Mouse (Mus musculus): Measurements from ENCODE around the gene AI413582. TPM values are rescaled to one million over a fixed set of nuclear protein-coding genes. Genes with fewer than 3 reads are reported as not detected.

Gene AI413582
- total RNA-seq (2023) = 10 to 100 TPM; 45.9 to 54.8 TPM

GRCm38 (mm10) chr17:27565163-27565941 lies at the start of gene AI413582:
TSS of gene AI413582 (minus strand) at chr17:27565756.

GRCm38 (mm10) chr17:27556315-27557011 lies 9.1 kb downstream of the AI413582 start, which contains the start of gene Hmga1:
TSS of gene Hmga1 (plus strand) at chr17:27556497.

GRCm38 (mm10) chr17:27521303-27521702 lies 44.3 kb downstream of the AI413582 start, which contains the start of gene Grm4:
TSS of gene Grm4 (minus strand) at chr17:27521403.

Other genes starting within 250 kb of the AI413582 start
- gene Grm4, start 44.4 kb downstream of the AI413582 start, total RNA-seq (2023) = not detected
- gene Hmga1, start 9.3 kb downstream of the AI413582 start, total RNA-seq (2023) = 10 to 100 TPM; 70.2 to 73.2 TPM
- 100 to 1,000 TPM in 1 of 2 experiments, 10 to 100 TPM in 1; 92.9 to 100 TPM for gene Nudt3, start 57.7 kb upstream of the AI413582 start, total RNA-seq (2023)
- gene RPS10-NUDT3, start 69.5 kb upstream of the AI413582 start, total RNA-seq (2023) = not detected
- gene Rps10, start 70.9 kb upstream of the AI413582 start, total RNA-seq (2023) = 1,000 to 10,000 TPM; 2,013 to 2,119 TPM
- 10 to 100 TPM; 13.1 to 23.7 TPM for gene Pacsin1, start 89.8 kb upstream of the AI413582 start, total RNA-seq (2023)
- under 1 TPM in 1 of 2 experiments, not detected in 1; 0.41 TPM for gene Spdef, start 163.2 kb upstream of the AI413582 start, total RNA-seq (2023)

Measured in B cell, adult 67 days (primary cell).